Mouse (Mus musculus): ENCODE data around the gene Ppfia2.

Gene Ppfia2

DNA sequence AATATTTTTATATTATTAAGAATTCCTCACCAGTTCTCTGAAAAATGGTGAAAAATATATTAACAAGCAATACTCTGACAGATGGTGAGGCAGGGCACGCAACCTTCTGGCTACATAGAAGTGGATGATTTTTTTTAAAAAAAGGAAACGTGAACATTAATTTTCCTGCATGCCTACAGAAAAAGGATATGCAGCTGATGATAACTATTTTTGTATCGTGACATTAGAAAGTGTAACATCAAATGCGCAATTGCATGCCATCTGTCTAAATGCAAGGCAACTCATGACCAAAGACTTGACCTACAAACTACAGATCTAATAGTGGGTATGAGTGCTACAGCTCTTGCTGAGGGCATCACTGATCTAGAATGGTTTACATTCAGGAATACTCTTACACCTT lies 182.1 kb downstream of the Ppfia2 start:
- no peak for DNase-seq (ENCODE audit: extremely low read depth, insufficient read length, low spot score)

DNA sequence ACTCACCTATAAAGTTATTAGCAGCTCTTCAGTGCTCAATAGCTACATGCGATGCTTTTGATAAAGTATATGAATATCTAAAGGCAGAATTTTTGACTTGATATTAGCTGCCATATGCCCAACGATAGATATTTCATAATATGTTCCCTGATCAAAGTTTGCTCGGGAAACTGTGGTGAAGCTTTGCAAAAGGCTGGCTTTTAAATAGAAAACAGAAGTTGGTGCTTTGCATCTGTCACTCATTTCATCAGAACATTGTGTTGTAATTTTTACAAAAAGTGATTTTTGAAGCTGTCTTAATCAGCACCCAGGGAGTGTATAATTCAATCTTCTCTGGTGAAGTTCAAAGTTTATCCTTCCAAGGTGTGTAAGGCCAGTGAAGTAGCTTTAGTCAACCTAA lies 195.1 kb downstream of the Ppfia2 start:
- no peak for DNase-seq (ENCODE audit: extremely low read depth, insufficient read length, low spot score)

DNA sequence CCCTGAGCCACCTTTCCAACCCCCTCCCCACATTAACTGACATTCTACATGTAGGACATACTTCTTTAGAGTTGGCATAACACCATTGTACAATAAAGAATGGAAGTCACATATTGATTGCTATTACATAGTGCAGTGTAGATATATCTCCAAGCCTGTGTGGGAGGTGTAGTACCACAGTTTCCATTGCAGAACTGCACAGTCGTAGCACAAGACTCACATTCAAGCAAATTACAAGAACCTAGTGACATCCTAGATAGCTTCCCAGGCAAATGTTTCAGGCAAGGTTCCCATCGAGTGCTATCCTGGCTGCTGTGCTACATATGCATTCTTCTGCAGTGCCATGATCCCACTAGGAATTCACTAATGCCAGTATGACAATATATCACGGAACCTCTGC lies 200.0 kb downstream of the Ppfia2 start:
- no peak for DNase-seq (ENCODE audit: extremely low read depth, insufficient read length, low spot score)

DNA sequence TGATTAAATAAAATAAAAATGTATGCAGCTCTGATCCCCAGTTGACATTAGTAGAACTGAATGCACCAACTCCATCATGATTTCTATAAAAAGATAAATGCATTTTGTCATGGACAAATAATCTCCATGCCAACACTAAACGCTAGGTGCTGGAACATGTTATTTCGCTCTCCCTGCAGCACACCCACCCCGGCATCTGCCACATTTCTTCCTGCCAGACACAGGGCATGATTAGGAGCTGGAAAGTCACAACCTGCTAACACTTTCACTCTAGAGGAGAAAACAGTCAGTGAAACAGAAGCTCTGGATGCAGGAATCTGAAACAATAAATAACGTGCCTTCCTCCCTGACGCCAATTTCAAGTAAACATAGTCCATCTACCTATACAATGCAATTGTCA lies 211.3 kb downstream of the Ppfia2 start:
- DNase-seq (ENCODE audit: extremely low read depth, insufficient read length, low spot score) = no peak

DNA sequence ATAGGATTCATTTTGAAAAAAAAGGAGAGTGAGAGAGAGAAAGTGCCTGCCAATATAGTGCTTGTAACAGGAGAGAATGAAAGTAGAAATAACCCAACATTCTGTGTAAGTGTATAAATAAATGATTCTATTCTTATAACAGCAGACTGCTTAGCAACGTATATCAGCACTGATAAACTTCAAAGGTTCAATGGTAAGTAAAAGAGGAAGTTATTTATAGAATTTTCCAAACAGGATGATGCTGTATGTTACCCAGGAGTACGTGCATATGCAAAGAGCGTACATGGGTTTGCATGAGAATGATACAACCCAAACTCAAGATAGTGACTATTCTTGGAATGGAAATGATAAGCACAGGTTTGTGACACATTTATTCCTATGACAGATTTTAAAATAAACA lies 215.4 kb downstream of the Ppfia2 start:
- DNase-seq (ENCODE audit: extremely low read depth, insufficient read length, low spot score) = no peak

DNA sequence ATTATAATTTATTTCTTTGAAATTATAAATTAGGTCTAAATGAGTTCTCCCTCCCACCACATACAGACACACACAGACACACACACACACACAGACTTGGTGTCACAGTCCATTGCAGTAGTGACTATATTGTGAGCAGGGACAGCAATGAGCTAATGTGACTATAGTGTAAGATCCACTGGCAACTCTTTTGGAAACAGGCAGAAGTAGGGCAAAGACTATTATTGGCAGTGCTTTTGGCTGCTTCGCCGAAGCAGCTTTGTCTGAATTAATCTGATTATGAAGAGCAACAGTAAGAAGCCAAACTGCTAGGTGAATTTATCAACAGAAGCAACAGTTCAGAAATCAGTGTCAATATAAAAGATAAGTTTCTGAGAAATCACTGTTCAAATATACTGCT lies 249.8 kb downstream of the Ppfia2 start:
- DNase-seq (ENCODE audit: extremely low read depth, insufficient read length, low spot score) = no peak

DNA sequence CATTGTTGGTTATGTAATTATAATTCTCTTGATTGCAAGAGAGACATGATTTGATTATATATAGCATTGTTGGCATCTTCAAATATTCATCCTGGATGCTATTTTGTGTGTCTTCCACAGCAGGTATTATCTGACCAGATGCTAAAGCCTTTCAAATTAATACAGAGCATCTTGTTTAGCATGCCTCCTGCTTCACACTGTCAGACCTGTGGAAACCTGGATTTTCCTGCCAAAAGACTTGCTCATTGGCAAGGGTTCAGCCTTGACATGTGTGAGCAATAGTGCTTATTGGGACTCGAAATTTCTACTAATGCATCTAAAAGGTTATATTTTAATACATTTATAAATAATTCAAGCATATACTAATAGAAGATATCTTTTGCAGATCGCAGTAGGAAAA lies 262.1 kb downstream of the Ppfia2 start:
- DNase-seq (ENCODE audit: extremely low read depth, insufficient read length, low spot score) = no peak

DNA sequence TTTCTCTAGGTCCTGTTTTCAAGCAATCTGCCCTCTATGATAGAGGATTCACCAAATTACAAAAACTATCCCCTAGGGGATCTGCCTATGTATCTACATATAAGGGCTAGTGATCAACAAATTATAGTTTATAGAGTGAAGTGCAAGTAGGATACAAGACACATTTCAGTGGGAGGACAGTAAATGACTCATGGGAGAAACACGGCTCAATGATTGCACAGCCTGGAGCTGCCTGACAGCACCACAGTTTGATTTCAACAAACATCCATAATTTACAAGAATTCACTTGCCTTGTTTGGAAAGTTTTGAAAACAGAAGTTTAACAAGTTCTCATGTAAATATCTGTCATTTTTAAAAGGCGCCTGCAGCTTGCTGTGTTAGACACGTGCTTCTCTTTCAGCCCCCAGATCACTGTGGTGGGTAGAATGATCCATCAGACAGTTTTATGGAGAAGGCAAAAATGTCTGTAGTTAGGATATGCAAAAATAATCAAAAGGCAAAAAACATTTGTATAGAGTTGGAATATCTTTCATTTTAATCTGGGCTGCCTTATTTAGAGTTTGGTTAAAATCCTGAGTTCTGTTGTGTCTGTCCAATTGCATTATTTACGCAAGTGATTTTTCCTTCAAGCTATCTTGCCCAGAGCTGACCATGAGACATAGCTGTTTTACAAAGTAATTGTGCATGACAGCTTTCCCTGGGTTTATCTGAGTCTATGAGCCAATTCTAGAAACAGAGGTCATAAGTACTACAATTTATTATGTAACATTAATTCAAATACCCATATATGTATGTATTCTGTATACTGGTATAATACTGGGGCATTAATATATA lies 266.3 kb downstream of the Ppfia2 start:
- DNase-seq (ENCODE audit: extremely low read depth, insufficient read length, low spot score) = no peak

DNA sequence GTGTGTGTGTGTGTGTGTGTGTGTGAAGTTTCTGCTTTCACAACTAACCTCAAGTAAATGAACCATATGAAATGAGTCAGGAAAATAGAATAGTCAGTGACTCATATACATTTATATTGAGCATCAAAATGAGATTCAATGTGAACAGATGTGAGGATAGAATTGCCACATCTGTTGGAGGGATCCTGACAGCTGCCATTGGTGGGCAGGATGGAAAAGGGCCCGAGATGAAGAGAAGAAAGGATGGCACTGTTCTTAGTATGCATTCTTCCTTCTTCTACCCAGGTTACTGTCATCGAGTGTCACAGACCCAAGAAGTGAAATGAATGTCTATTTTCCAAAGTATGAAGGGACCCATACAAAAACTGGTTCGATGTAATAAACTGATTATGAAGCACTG lies 268.1 kb downstream of the Ppfia2 start:
- DNase-seq (ENCODE audit: extremely low read depth, insufficient read length, low spot score) = peak; percentile 5

DNA sequence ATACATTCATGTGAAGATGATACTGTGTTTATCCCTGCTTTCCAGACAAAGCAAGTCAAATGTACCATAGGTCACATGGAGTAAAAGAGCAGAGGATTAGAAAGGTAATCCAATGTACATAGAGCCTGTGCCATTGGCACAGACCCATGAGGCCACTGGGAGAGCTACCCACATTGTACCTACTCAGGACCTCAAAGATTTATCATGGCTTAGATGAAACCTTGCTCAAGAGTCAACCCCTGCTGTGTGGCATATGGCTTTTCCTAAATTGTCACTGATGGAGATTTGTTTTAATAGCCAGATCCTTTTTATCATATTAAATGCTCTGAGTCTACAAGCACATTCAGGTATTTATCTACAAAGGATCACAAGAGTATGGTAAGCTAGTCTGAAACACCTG lies 274.8 kb downstream of the Ppfia2 start:
- DNase-seq (ENCODE audit: extremely low read depth, insufficient read length, low spot score) = no peak

DNA sequence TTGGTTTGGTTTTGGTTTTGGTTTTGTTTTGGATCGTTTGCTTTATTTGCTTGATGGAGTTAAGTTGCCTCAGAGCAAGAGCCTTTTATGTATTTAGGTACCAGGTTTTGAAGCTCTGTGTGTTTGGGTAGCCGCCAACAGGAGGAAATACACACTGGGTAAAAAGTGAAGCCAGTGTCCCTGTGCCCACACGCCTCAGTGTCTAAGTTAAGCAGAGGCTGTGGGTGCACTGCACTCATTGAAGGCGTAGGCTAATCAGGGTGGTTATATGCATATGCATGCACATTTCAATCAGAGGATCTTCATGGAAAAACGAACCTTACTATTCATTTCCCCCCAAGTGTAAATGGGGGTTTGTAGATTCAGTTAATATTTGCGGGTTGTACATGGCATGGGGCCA lies 290.9 kb downstream of the Ppfia2 start:
- no peak for DNase-seq (ENCODE audit: extremely low read depth, insufficient read length, low spot score)

DNA sequence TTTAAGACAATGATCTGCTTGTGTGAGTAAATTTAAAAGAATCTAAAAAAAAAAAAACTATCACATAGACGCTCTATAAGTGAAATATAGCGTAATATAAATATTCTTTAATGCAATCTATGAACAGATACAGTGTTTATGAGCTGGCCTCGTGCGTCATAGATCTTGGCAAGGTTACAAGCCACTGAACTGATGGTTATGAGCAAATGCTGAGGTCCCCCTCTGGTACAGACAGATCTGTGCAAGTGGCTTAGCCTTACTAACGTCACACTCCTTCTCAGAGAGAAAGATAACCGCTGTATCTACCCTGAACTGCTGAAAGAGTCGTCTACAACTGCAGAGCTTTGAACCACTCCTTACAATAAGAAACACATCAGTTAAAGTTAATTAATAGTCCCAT lies 293.6 kb downstream of the Ppfia2 start:
- DNase-seq (ENCODE audit: extremely low read depth, insufficient read length, low spot score) = no peak

DNA sequence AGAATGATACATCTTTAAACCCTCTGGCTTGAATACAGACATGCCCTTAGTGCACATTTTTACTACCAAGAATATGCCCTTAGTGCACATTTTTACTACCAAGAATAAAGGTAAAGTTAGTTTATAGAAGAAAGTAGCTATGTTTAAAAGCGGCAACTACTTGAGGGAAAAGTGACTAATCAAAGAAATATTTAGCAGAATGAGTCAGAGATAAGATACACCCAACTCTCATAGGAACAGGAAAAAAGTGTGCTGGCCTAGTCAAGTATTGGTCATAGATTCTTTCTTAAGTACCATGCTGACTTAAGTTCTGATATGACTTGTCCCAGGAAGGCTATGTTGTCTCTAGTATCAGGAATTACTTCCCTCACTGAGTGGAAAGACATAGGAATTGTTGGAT lies 305.4 kb downstream of the Ppfia2 start:
- peak; percentile 54 for DNase-seq (ENCODE audit: extremely low read depth, insufficient read length, low spot score)

DNA sequence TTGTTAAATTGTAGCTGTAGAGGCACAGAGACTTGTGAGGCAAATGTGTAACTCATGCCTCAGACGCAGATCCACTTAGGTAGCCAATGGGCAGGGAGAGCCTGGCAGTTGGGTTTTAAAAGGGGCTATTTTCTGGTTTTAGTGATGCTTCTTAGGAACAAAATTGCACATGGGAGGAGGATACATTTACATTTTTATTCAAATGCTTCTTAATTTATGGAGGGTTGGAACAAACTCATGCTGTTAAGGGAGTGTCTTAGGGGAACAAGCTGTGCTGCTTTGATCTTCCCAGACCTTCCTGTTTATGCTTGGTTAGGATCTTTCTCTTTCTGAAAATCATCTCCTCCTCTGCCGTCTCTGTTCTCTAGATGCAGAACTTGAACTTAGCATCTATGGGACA lies 345.3 kb downstream of the Ppfia2 start:
- no peak for DNase-seq (ENCODE audit: extremely low read depth, insufficient read length, low spot score)

DNA sequence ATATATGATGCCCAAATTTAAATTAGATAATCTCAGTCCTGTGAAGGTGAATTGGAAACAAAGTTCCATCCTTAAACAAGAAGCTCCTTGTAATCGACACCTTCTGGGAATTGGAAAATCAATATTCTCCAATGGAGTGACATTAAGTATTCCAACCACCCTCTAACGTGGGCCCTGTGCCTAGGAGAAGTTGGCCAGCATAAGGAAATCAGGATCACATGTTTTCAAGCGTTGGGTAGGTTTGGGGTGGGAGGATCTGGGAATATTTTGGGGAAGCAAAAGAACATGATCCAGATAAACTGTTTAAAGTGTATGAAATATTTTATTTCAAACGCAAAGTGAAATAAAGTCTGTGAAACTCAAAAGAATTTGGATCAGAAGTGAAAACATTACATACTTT lies 348.2 kb downstream of the Ppfia2 start:
- DNase-seq (ENCODE audit: extremely low read depth, insufficient read length, low spot score) = no peak

DNA sequence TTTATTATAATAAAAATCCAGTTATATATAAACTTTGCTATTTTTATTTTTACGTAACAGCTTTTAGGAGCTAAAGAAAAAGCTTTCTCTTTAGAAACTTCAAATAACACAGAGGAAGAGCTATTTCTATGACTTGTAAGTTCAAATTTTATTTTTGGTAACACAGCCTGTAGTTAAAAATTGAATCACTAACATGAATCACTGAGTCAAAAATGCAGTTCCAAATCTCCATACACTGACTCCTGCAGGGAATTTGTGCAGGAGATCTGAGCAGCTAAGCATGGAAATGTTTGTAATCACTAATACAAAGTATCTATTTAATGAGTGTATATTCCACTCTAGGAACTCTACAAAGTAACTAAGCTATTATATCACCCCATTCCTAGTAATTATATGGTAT lies 354.1 kb downstream of the Ppfia2 start:
- no peak for DNase-seq (ENCODE audit: extremely low read depth, insufficient read length, low spot score)

DNA sequence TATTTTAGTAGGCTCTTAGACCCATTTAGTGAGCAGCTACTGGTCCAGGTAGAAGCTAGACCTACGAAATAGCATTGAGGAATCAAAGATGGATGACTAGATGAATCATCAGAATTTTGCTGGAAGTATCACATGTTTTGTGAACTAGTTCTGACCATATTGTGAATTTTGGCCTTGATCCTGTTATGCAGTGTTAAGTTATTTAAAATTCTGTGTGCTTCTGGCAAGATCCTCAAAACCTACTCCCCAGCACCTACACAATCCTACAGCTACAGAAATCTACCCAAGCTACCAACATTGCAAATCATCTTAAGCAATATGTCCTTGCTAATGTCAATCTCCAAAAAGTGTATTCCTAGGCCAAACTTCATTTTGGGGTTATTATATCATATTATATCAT lies 368.3 kb downstream of the Ppfia2 start:
- DNase-seq (ENCODE audit: extremely low read depth, insufficient read length, low spot score) = no peak

DNA sequence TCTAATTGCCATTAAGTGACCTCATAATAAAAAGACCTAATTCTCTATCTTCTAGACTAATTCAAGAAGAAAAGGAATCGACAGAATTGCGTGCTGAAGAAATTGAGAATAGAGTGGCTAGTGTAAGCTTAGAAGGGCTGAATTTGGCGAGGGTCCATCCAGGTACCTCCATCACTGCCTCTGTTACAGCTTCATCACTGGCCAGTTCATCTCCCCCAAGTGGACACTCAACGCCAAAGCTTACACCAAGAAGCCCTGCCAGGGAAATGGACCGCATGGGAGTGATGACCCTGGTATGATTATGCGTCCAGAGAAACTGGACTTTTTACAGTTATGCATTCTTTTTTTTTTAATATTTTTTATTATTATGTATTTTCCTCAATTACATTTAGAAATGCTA lies 388.0 kb downstream of the Ppfia2 start:
- DNase-seq (ENCODE audit: extremely low read depth, insufficient read length, low spot score) = no peak

DNA sequence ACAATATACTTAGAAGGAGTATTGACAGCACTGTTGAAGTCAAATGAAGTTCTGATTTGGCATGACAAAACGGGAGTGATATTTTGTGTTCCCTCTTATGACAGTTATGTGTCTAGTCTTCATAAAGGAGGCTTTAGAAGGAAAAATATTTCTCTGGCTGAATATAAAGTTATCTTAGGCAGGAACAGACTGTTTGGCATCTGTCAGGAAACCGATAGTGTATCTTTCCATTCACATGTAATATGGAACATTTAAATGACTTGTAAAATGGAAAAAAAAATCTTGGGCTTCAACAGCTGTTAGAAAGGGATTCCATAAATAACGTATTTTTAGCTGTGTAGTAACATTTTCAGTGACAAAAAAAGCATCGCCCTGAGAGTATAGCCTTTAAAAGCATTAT lies 400.1 kb downstream of the Ppfia2 start:
- DNase-seq (ENCODE audit: extremely low read depth, insufficient read length, low spot score) = no peak

DNA sequence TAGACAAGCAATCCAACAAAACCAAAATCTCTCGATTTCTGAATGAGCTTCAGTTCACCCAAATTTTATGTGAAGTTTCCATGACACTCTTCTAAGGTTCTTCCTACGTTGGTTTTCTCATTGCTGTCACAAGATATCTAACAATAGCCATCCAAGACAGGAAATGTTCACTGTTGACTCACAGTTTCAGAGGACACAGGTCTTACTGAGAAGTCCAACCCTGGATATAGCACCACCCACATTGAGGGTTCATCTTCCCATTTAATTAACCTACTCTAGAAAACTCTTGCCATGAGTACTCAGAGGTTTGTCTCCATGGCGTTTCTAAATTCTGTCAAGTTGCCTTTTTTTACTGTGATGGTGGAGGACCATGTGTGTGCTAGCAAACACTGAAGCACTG lies 401.7 kb downstream of the Ppfia2 start:
- DNase-seq (ENCODE audit: extremely low read depth, insufficient read length, low spot score) = no peak

DNA sequence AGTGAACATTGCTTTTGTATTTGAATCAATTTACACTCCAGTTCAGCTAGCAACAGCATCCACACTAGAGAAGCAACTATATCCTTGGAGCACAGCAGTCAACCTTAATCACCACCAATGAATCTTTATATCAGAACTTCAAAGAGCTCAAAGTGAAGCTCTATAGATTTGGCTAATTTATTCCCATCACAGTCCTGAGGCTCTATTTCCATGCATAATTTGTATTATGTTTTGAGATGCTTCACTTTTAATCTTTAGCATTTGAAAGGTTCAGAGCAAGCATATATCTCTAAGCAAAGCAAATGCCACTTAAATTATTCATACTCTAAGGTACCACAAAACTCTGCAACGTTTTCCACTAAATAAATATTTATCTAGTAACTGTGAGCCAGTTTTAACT lies 402.6 kb downstream of the Ppfia2 start:
- no peak for DNase-seq (ENCODE audit: extremely low read depth, insufficient read length, low spot score)

DNA sequence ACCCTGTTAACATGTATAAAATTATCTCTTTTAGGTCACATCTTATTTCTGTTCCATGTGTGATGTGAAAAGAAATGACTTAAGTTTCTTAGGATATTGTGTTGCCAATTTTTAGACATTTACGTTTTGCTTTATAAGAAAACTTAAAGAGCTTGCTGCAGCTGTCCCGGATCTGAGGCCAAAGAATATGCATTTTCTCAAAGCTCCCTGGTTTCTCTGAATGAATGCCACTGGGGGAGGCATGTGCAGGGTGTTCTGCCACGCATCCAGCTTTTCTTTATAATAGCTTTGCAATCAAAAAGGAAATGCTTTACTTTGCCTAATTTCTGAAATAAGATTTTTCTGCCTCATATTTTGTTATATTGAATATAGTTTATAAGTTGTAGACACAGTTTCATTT lies 411.2 kb downstream of the Ppfia2 start:
- DNase-seq (ENCODE audit: extremely low read depth, insufficient read length, low spot score) = no peak

DNA sequence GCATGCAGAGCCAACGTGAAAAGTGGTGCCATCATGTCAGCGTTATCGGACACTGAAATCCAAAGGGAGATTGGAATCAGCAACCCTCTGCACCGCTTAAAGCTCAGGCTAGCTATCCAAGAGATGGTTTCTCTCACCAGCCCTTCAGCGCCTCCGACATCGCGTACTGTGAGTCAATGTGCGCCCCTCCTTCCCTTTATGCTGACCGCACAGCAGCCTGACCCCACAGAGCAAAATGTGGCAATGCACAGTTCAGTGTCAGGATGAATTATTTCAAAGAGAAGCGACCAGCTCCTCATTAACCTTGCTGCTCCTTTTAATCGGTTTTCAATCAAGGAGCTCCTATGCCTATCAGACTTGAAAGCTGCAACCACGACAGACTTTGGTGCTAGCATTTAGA lies 426.2 kb downstream of the Ppfia2 start:
- no peak for DNase-seq (ENCODE audit: extremely low read depth, insufficient read length, low spot score)

All from 3134 (cell line).